Mouse (Mus musculus): Measurements from ENCODE around the gene Dcaf4. TPM values are rescaled to one million over a fixed set of nuclear protein-coding genes. Genes with fewer than 3 reads are reported as not detected.

The Dcaf4 gene
- 45.8 and 51.4 TPM in 2 replicates for polyA plus RNA-seq (2015; fragmentation: Nextera tagmentation; extraction: Ambion mirVana)

GRCm38 (mm10) chr12:83520311-83520890 is at the start of gene Dcaf4:
Dcaf4 (plus strand) TSS chr12:83520466.
- peak within 1 kb of the TSS; percentile 78 for H3K4me2 ChIP-seq
- ATAC-seq (replicated peaks) = peak; percentile 98
- peak within 1 kb of the TSS; percentile 60 for H3K9ac ChIP-seq
- H3K4me3 ChIP-seq = peak within 1 kb of the TSS; percentile 64
- no peaks in the 10 kb centered on the region for H3K27me3 ChIP-seq (replicated peaks)
- no peaks in the 10 kb centered on the region for H3K36me3 ChIP-seq (replicated peaks)
- H3K27ac ChIP-seq = peak within 1 kb of the TSS; percentile 80
- H3K4me1 ChIP-seq = peaks cover 18% of the 10 kb centered on the region
- under 1% methylated on average over 32 of the region's 32 CpGs for WGBS
- H3K9me3 ChIP-seq = no peaks in the 10 kb centered on the region

- Histone ChIP-seq H3K27ac (no peak overlapping the region), H3K4me3 (no peak overlapping the region), H3K27me3 (replicated peaks) (no peaks in the 10 kb centered on the region), H3K9me3 (no peaks in the 10 kb centered on the region), H3K36me3 (replicated peaks) (no peaks in the 10 kb centered on the region), H3K4me1 (peaks cover 31% of the 10 kb centered on the region), H3K4me2 (no peak overlapping the region), H3K9ac (no peak overlapping the region)
- no peak for ATAC-seq (replicated peaks)
- WGBS = 92% methylated on average over 7 of the region's 7 CpGs
Measured at GRCm38 (mm10) chr12:83471760-83472159, 48.5 kb upstream of the Dcaf4 start.

DNA sequence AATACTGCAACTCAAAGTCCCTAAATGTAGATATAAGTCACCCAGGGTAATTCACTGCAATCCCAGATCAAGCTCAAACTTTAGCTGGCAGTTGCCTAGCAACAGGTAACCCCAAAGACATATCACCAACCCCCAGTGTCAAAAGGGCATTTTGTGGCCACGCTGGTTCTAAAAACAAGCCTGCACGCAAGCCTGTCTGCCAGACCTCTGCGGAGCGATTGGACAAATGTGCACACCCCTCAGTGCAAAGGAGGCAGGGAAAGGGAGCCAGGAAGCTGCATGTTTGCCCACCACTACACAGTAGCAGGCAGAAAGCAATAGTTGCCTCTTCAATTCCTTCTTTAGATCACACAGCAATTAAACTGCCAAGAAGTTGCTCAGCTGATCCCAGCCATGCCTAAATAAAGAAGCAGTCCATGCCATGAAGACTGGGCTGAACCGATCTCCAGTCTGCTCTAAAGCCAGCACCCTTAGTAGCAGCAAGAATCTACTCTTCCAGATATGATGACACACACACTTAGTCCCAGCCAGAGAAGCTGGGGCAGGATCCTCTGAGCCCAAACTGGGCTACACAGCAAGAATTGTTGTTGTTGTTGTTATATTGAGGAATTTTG is 46.2 kb upstream of the Dcaf4 start:
- no peak overlapping the region for H3K9ac ChIP-seq
- WGBS = 41% methylated on average over 5 of the region's 5 CpGs

DNA sequence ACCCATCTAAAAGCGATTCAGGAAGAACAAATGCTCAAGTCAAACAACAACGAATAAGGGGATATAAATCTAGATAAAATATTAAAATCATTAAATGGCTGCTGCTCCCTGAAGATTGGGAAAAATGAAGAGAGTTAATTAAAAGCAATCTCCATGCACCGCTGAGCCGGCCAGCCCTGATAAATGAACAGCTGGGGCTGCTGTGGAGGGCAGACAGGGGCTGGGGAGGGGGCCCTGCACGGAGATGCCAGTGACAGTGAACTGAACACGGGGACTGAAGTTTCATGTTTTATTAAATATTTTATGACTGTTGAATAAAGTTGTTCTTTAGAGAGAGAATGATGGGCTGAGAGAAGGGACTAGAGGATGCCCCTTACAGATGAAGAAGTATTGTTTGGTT is 44.8 kb upstream of the Dcaf4 start:
- Histone ChIP-seq H3K4me2 (no peak overlapping the region), H3K4me1 (peaks cover 34% of the 10 kb centered on the region), H3K27me3 (replicated peaks) (no peaks in the 10 kb centered on the region), H3K4me3 (no peak overlapping the region), H3K9me3 (no peaks in the 10 kb centered on the region), H3K36me3 (replicated peaks) (no peaks in the 10 kb centered on the region), H3K9ac (no peak overlapping the region), H3K27ac (no peak overlapping the region)
- ATAC-seq (replicated peaks) = no peak
- 23% methylated on average over 6 of the region's 6 CpGs for WGBS

More for the DNA sequence above, 46.2 kb upstream of the Dcaf4 start:
- peaks cover 34% of the 10 kb centered on the region for H3K4me1 ChIP-seq
- H3K9me3 ChIP-seq = no peaks in the 10 kb centered on the region
- H3K4me3 ChIP-seq = no peak overlapping the region
- no peaks in the 10 kb centered on the region for H3K36me3 ChIP-seq (replicated peaks)
- H3K4me2 ChIP-seq = no peak overlapping the region
- ATAC-seq (replicated peaks) = no peak
- no peak overlapping the region for H3K27ac ChIP-seq
- H3K27me3 ChIP-seq (replicated peaks) = no peaks in the 10 kb centered on the region

GRCm38 (mm10) chr12:83476277-83476676 is 44.0 kb upstream of the Dcaf4 start:
- no peaks in the 10 kb centered on the region for H3K36me3 ChIP-seq (replicated peaks)
- no peak overlapping the region for H3K9ac ChIP-seq
- no peaks in the 10 kb centered on the region for H3K9me3 ChIP-seq
- H3K4me3 ChIP-seq = no peak overlapping the region
- no peak overlapping the region for H3K27ac ChIP-seq
- H3K4me1 ChIP-seq = peaks cover 28% of the 10 kb centered on the region
- no peaks in the 10 kb centered on the region for H3K27me3 ChIP-seq (replicated peaks)
- 33% methylated on average over 10 of the region's 10 CpGs for WGBS
- H3K4me2 ChIP-seq = no peak overlapping the region
- ATAC-seq (replicated peaks) = no peak

DNA sequence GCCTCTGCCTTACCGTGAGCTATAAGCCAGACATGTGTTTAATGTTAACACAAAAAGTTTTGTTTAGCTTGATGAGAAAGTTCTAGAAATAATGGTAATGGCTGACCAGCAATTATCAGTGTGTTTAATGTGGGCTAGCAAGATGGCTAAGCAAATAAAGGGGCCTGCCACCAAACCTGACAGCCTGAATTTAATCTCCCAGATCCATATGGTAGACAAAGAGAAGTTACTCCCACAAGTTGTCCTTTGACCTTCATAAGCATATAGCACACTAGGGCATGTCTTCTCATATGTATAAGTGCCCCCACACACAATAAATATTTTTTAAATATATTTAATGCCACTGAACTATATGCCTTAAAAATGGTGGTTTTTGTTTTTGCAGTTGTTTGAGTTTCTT is 41.1 kb upstream of the Dcaf4 start:
- Histone ChIP-seq H3K27ac (no peak overlapping the region), H3K4me2 (no peak overlapping the region), H3K9me3 (no peaks in the 10 kb centered on the region), H3K9ac (no peak overlapping the region), H3K4me1 (peaks cover 19% of the 10 kb centered on the region), H3K4me3 (no peak overlapping the region), H3K27me3 (replicated peaks) (no peaks in the 10 kb centered on the region), H3K36me3 (replicated peaks) (no peaks in the 10 kb centered on the region)
- WGBS = 77% methylated on average over 1 of the region's 1 CpGs
- no peak for ATAC-seq (replicated peaks)

GRCm38 (mm10) chr12:83479818-83480401 is 40.4 kb upstream of the Dcaf4 start:
- H3K9ac ChIP-seq = no peak overlapping the region
- 70% methylated on average over 7 of the region's 7 CpGs for WGBS
- H3K4me3 ChIP-seq = no peak overlapping the region
- no peaks in the 10 kb centered on the region for H3K9me3 ChIP-seq
- ATAC-seq (replicated peaks) = no peak
- H3K36me3 ChIP-seq (replicated peaks) = no peaks in the 10 kb centered on the region
- H3K4me1 ChIP-seq = peaks cover 24% of the 10 kb centered on the region
- no peak overlapping the region for H3K4me2 ChIP-seq
- H3K27me3 ChIP-seq (replicated peaks) = no peaks in the 10 kb centered on the region
- no peak overlapping the region for H3K27ac ChIP-seq

DNA sequence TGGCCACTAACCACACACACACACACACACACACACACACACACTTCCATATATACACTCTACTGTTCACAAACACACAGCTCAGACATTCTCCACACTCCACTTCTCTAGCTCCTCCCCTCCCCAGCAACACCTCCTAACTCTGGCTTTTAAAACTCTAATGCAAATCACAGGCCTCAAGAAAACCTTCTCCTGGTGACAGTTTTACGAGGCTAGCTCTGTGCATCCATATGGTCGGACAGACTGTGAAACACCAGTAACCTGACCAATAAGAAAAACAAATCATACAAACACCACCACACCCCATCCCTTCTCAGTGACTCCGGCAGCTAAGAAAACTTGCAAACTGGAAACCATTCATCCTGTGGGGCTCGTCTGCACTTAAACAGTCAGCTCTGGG is 38.8 kb upstream of the Dcaf4 start:
- no peak overlapping the region for H3K27ac ChIP-seq
- H3K27me3 ChIP-seq (replicated peaks) = no peaks in the 10 kb centered on the region
- WGBS = 73% methylated on average over 4 of the region's 4 CpGs
- H3K4me3 ChIP-seq = no peak overlapping the region
- no peak overlapping the region for H3K9ac ChIP-seq
- no peak for ATAC-seq (replicated peaks)
- peaks cover 15% of the 10 kb centered on the region for H3K4me1 ChIP-seq
- H3K36me3 ChIP-seq (replicated peaks) = no peaks in the 10 kb centered on the region
- H3K4me2 ChIP-seq = no peak overlapping the region
- H3K9me3 ChIP-seq = no peaks in the 10 kb centered on the region

- H3K4me2 ChIP-seq = 0 out of 2 replicates have a peak overlapping the region, but pooled peaks have one; percentile 90
- H3K9me3 ChIP-seq = no peaks in the 10 kb centered on the region
- H3K36me3 ChIP-seq (replicated peaks) = no peaks in the 10 kb centered on the region
- H3K9ac ChIP-seq = no peak overlapping the region
- 69% methylated on average over 5 of the region's 5 CpGs for WGBS
- ATAC-seq (replicated peaks) = no peak
- no peak overlapping the region for H3K4me3 ChIP-seq
- H3K27me3 ChIP-seq (replicated peaks) = no peaks in the 10 kb centered on the region
- H3K27ac ChIP-seq = no peak overlapping the region
- H3K4me1 ChIP-seq = peaks cover 18% of the 10 kb centered on the region
Measured at GRCm38 (mm10) chr12:83483653-83484052, 36.6 kb upstream of the Dcaf4 start.

DNA sequence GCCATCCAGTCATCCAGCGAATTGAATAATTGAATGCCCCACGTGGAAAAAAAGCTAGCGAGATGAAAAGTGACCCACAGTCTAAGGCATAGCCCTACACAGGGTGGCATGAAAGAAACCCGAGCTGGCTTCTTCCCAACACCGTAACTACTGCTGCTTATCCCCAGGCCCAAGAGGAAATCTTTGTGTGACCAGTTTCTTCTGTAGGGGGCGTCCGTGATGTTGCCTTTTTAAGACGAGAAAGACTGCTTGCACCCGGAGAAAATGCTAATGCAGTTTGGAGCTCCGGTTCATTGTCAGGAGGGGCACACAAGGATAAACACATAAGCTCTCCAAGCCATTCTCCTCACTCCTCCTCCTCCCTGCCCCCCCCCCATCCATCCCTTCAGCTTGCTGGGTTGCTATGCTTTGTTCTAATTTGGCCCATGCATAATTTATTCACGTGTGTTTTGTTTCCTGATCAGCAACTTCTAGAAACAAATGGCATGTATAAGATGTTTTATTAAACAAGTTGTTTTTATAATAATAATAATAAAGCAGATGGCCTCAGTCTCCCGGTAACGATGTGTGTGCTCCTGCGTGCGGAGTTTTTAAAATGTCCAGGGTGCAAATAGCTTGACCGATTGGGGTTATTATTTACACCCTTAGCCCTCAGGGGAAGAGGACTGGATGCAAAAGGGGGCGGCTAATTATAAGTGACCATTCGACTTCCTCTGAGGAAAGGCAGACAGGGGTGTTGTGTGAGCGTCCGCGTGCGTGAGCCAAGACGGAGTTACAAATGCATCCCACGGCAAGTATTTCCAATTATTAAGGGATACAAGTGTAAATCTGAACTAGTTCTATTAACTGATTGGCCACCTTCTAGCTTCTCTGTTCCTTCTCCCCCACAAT is 35.2 kb upstream of the Dcaf4 start:
- peak overlapping the region; percentile 90 for H3K4me2 ChIP-seq
- no peaks in the 10 kb centered on the region for H3K36me3 ChIP-seq (replicated peaks)
- H3K4me3 ChIP-seq = peak overlapping the region; percentile 65
- H3K27ac ChIP-seq = peak overlapping the region; percentile 86
- no peak for ATAC-seq (replicated peaks)
- H3K27me3 ChIP-seq (replicated peaks) = no peaks in the 10 kb centered on the region
- under 1% methylated on average over 24 of the region's 24 CpGs for WGBS
- H3K4me1 ChIP-seq = peaks cover 23% of the 10 kb centered on the region
- no peaks in the 10 kb centered on the region for H3K9me3 ChIP-seq
- H3K9ac ChIP-seq = peak overlapping the region; percentile 72

- Histone ChIP-seq H3K27ac (peak overlapping the region; percentile 86), H3K9ac (peak overlapping the region; percentile 72), H3K27me3 (replicated peaks) (no peaks in the 10 kb centered on the region), H3K4me2 (peak overlapping the region; percentile 90), H3K4me1 (peaks cover 23% of the 10 kb centered on the region), H3K36me3 (replicated peaks) (no peaks in the 10 kb centered on the region), H3K9me3 (no peaks in the 10 kb centered on the region), H3K4me3 (peak overlapping the region; percentile 65)
- WGBS = under 1% methylated on average over 52 of the region's 53 CpGs
- ATAC-seq (replicated peaks) = no peak
Measured at GRCm38 (mm10) chr12:83485911-83486670, 34.2 kb upstream of the Dcaf4 start.
